Mouse (Mus musculus) leukemia stem cell, adult 10-12 weeks (primary cell): ENCODE measurements around the gene Eif3d. TPM values are rescaled to one million over a fixed set of nuclear protein-coding genes. Genes with fewer than 3 reads are reported as not detected.

Experiments
- polyA plus RNA-seq: library from polyadenylated mRNA; stranded (reverse); fragments of >175 nt; gene quantifications from 2 replicates; pipeline ENCODE4 v1.2.3, GENCODE M21; 2012; ENCODE audit warnings: low replicate concordance

Eif3d gene
- 24.5 and 39.3 TPM in 2 replicates for polyA plus RNA-seq

DNA sequence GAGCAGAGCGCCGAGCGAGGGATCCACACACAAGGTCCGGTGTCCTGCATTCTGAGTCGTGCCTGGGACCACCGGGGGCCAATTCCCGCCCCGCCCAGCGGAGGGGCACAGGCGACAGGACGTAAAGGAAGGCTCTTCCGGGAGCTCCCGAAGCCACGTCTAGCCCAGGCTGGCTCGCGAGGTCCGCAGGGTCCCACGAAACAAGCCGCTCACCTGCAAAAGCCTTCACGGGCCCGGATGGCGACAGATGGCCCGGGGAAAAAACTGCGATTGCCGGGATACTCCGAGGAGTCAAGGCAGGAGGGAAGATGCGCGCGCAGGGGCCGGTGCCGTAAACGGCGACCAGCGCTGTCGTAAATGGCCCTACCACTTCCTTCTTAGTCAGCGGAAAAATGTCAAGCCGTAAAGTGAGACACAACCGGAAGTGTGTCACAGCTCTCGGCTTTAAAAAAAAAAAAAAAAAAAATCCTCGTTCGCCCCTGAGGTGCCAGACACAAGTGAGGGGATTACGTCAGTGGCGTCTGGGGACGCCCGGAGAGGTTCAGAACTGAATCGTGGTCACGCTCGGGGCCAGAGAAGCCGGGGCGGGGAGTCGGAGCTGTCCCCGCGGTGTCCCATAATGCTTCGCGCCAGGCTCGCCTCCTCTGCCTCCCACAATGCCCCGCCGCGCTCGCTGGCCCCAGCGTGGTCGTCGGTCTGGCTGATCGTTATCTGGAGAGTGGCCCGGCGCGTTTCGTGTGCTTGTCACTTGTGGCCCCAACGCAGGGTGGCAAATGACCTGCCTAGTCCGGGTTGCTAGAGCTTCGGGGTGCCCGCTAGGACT lies at the start of gene Eif3d:
TSS of gene Eif3d (minus strand) at position 344 of the 823 bp plus-strand sequence.

DNA sequence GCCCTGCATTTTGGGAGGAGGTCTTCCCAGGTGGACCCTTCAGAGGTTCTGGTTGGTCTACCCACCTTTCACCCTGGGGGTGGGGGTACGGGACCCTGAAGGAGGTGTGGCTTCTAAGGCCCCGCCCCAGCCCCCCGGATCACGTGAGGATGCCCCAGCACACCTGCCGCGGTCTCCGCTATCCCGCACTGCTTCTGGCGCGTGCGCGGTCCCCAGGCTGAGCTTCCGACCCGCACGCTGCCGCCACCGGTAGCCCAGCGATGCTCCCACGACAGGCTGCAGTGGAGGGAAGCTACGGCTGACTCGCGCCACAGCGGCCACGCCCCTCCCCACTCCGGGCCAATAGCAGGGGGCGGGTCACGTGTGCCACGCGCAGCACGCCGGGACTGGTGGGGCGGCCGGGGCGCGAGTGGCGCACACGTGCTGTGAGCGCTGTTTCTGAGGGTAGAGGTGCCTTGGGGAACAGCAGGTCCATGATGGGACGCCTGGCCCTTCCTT lies 14.2 kb downstream of the Eif3d start, which contains the start of gene Foxred2:
TSS of gene Foxred2 (minus strand) at position 319 of the 498 bp plus-strand sequence.

DNA sequence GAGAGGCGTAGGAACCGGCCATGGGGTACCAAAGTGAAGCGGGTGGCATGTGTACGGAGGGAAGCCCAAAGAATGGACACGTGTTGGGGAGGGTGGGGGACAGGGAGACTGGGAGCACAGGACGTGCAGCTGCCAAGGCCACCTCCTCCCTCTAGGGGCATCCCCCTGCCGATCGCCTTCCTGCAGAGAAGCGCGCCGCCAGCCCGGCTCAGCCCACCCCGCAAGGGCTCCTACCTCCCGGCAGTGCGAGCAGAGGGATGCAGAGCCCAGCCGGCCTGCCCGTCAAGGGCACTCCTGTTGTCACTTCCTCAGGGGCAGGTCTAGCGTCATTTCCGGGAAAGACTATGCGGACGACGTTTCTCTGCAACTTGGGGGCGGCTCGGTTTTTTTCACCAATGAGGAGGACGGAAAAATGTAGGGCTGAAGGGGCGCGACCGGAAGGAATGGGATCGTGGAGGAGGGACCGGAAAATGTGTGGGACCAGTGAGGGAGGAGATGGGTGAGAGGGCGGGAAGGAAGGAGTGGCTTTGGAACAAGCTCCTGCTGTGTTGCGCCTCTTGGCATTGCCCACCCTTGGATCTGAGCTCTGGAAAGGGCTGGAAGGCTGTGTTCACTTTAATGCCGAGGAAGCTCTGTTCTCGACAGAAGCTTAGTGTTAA lies 41.8 kb downstream of the Eif3d start, which contains the start of gene Txn2:
TSS of gene Txn2 (minus strand) at position 334 of the 659 bp plus-strand sequence.

Other genes with a start within 250 kb of the Eif3d start
- 0.60 and 0.71 TPM in 2 replicates for gene Apol9b, start 241.8 kb downstream of the Eif3d start, polyA plus RNA-seq
- gene Apol8, start 213.8 kb downstream of the Eif3d start, polyA plus RNA-seq = 3.9 and 21.4 TPM in 2 replicates
- gene Myh9, start 128.6 kb downstream of the Eif3d start, polyA plus RNA-seq = 168 and 184 TPM in 2 replicates
- 610 and 613 TPM in 2 replicates for gene Txn2, start 41.8 kb downstream of the Eif3d start, polyA plus RNA-seq
- gene Foxred2, start 14.1 kb downstream of the Eif3d start, polyA plus RNA-seq = 0.30 and 1.1 TPM in 2 replicates
- gene Cacng2, start 149.2 kb upstream of the Eif3d start, polyA plus RNA-seq = not detected in 2 replicates
- gene Ift27, start 203.3 kb upstream of the Eif3d start, polyA plus RNA-seq = 116 and 190 TPM in 2 replicates
- not detected in 2 replicates for gene Pvalb, start 235.6 kb upstream of the Eif3d start, polyA plus RNA-seq